Mouse (Mus musculus) cortical plate, adult 2 months (tissue): Measurements from ENCODE around the gene Nr1h2.

Experiments used
- CTCF ChIP-seq: fragments of 200-500 bp; IDR thresholded peaks from 2 replicates; pipeline ENCODE4 v1.5.1; 2011; ENCODE audit warnings: mild to moderate bottlenecking, control low read depth, low read length; ENCODE audit not compliant: insufficient read depth; ENCODE audit errors: extremely low read depth
- POLR2A ChIP-seq: fragments of 200-500 bp; IDR thresholded peaks from 2 replicates; pipeline ENCODE4 v1.6.1; 2011; ENCODE audit warnings: mild to moderate bottlenecking, low read length, control low read depth; ENCODE audit not compliant: insufficient read depth; ENCODE audit errors: extremely low read depth

DNA sequence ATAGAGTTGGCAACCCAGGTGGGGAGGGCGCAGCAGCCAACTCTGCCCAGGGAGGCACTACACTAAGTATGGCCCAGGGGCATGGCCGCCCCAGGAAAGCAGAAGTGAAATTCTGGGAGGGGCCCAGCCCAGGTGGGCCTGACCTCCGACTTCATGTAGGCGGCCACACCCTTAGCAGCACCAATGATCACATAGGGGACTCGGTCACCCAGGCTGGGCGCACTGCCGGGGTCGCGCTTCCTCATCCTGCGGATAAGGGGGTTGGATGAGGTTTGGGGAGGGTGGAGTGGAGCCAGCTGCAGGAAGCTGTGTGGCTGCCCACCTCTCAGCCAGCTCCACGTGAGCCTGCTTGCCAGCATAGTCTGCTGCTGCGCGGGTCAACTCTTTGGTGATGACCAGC, 19.5 kb downstream of the Nr1h2 start:
- TF ChIP-seq POLR2A (no peak), CTCF (no peak)
